Mouse (Mus musculus): ENCODE measurements around the gene Prtn3. TPM values are rescaled to one million over a fixed set of nuclear protein-coding genes. Genes with fewer than 3 reads are reported as not detected.

The Prtn3 gene
- polyA plus RNA-seq, 1 experiment from 2014 or later: 13.3 TPM

- DNase-seq (ENCODE audit: low spot score): no peak
- H3K4me3 ChIP-seq (ENCODE audit: low read depth, low read length): no peak overlapping the region
- 0 out of 2 replicates have a peak overlapping the region, but pooled peaks have one; percentile 12 for H3K27ac ChIP-seq (ENCODE audit: low read depth, low read length)
Observed at GRCm38 (mm10) chr10:79864351-79865188, 9.7 kb upstream of the Prtn3 start.

GRCm38 (mm10) chr10:79865189-79865601, 9.1 kb upstream of the Prtn3 start:
- no peak overlapping the region for H3K4me2 ChIP-seq (ENCODE audit: low read depth, low read length, severe bottlenecking)
- 0 out of 2 replicates have a peak overlapping the region, but pooled peaks have one; percentile 12 for H3K27ac ChIP-seq (ENCODE audit: low read depth, low read length)
- 70% methylated on average over 12 of the region's 12 CpGs for WGBS
- peak; percentile 31 for ATAC-seq (replicated peaks; ENCODE audit: low FRiP score)
- no peak overlapping the region for H3K4me3 ChIP-seq (ENCODE audit: low read depth, low read length)
- no peaks in the 10 kb centered on the region for H3K27me3 ChIP-seq (ENCODE audit: control insufficient read depth, insufficient read depth, low read length)
- H3K9ac ChIP-seq (ENCODE audit: low read length): no peak overlapping the region
- no peaks in the 10 kb centered on the region for H3K4me1 ChIP-seq (replicated peaks; ENCODE audit: control insufficient read depth, insufficient read depth, low read length)
- no peaks in the 10 kb centered on the region for H3K9me3 ChIP-seq (ENCODE audit: control insufficient read depth, low read length)
- DNase-seq (ENCODE audit: low spot score): no peak
- peaks cover 36% of the 10 kb centered on the region for H3K36me3 ChIP-seq (ENCODE audit: control insufficient read depth, insufficient read depth, low read length)

More at GRCm38 (mm10) chr10:79864351-79865188, 9.7 kb upstream of the Prtn3 start:
- 51% methylated on average over 10 of the region's 10 CpGs for WGBS
- ATAC-seq (replicated peaks; ENCODE audit: low FRiP score): 0 out of 2 replicates have a peak, but pooled peaks have one; percentile 8
- no peaks in the 10 kb centered on the region for H3K4me1 ChIP-seq (replicated peaks; ENCODE audit: control insufficient read depth, insufficient read depth, low read length)
- H3K9me3 ChIP-seq (ENCODE audit: control insufficient read depth, low read length): no peaks in the 10 kb centered on the region
- H3K4me2 ChIP-seq (ENCODE audit: low read depth, low read length, severe bottlenecking): no peak overlapping the region
- H3K36me3 ChIP-seq (ENCODE audit: control insufficient read depth, insufficient read depth, low read length): peaks cover 42% of the 10 kb centered on the region
- H3K27me3 ChIP-seq (ENCODE audit: control insufficient read depth, insufficient read depth, low read length): no peaks in the 10 kb centered on the region
- no peak overlapping the region for H3K9ac ChIP-seq (ENCODE audit: low read length)

DNA sequence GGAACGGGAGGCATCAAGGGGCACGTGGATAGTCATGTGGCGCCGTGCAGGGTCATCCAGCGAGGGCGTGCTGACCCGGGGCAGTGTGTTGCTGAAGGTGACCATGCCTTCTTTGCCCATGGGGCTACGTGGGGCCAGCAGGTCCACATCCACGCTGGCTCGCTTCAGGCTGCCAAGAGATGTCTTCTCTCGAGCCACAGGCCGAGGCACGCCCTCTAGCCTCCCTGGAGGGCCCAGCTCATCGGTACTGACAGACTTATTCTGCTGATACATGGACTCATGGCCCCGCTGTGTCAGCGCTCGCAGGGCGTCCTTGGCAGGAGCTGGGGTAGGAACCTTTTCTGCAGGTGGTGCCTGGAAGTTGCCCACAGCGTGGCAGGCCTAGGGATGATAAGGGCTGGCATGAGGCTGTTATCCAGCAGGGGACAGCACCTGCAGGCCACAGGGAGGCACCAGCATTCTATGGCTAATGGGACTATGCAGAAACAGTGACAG, 8.4 kb upstream of the Prtn3 start:
- H3K9me3 ChIP-seq (ENCODE audit: control insufficient read depth, low read length): no peaks in the 10 kb centered on the region
- no peak overlapping the region for H3K4me3 ChIP-seq (ENCODE audit: low read depth, low read length)
- DNase-seq (ENCODE audit: low spot score): no peak
- H3K4me1 ChIP-seq (replicated peaks; ENCODE audit: control insufficient read depth, insufficient read depth, low read length): no peaks in the 10 kb centered on the region
- H3K9ac ChIP-seq (ENCODE audit: low read length): no peak overlapping the region
- no peak overlapping the region for H3K4me2 ChIP-seq (ENCODE audit: low read depth, low read length, severe bottlenecking)
- 0 out of 2 replicates have a peak, but pooled peaks have one; percentile 10 for ATAC-seq (replicated peaks; ENCODE audit: low FRiP score)
- no peaks in the 10 kb centered on the region for H3K27me3 ChIP-seq (ENCODE audit: control insufficient read depth, insufficient read depth, low read length)
- H3K36me3 ChIP-seq (ENCODE audit: control insufficient read depth, insufficient read depth, low read length): peaks cover 29% of the 10 kb centered on the region
- no peak overlapping the region for H3K27ac ChIP-seq (ENCODE audit: low read depth, low read length)
- WGBS: 85% methylated on average over 19 of the region's 19 CpGs

GRCm38 (mm10) chr10:79866601-79867000, 7.7 kb upstream of the Prtn3 start:
- H3K36me3 ChIP-seq (ENCODE audit: control insufficient read depth, insufficient read depth, low read length): peaks cover 28% of the 10 kb centered on the region
- no peak overlapping the region for H3K27ac ChIP-seq (ENCODE audit: low read depth, low read length)
- ATAC-seq (replicated peaks; ENCODE audit: low FRiP score) (no peak), DNase-seq (ENCODE audit: low spot score) (no peak)
- WGBS: 86% methylated on average over 11 of the region's 11 CpGs
- no peaks in the 10 kb centered on the region for H3K27me3 ChIP-seq (ENCODE audit: control insufficient read depth, insufficient read depth, low read length)
- no peaks in the 10 kb centered on the region for H3K9me3 ChIP-seq (ENCODE audit: control insufficient read depth, low read length)
- no peaks in the 10 kb centered on the region; the same call in 1 of the 2 replicates for H3K4me1 ChIP-seq (replicated peaks; ENCODE audit: control insufficient read depth, insufficient read depth, low read length)
- H3K4me3 ChIP-seq (ENCODE audit: low read depth, low read length): no peak overlapping the region
- H3K4me2 ChIP-seq (ENCODE audit: low read depth, low read length, severe bottlenecking): no peak overlapping the region
- no peak overlapping the region for H3K9ac ChIP-seq (ENCODE audit: low read length)

DNA sequence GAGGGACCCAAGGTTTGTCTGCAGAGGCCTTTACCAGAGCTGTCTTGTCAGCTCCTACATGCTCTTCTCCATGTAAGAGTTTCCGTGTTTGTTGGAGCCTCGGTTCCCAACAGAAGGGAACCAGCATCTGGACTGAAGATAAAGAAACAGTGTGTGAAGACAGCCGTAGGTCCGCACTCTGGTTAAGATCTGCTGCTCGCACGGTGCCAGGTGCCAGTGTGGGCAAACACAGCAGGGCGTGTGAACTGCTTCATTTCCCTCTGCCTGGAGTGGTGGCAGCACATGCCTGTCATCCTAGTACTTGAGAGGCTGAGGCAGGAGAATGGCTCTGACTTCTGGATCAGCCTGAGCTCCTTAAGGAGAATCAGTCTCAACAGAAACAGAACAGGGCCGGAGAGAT, 2.4 kb upstream of the Prtn3 start:
- no peak overlapping the region for H3K27ac ChIP-seq (ENCODE audit: low read depth, low read length)
- peaks cover 4% of the 10 kb centered on the region for H3K36me3 ChIP-seq (ENCODE audit: control insufficient read depth, insufficient read depth, low read length)
- H3K4me3 ChIP-seq (ENCODE audit: low read depth, low read length): no peak overlapping the region
- H3K27me3 ChIP-seq (ENCODE audit: control insufficient read depth, insufficient read depth, low read length): no peaks in the 10 kb centered on the region
- ATAC-seq (replicated peaks; ENCODE audit: low FRiP score) (no peak), DNase-seq (ENCODE audit: low spot score) (no peak)
- no peak overlapping the region for H3K9ac ChIP-seq (ENCODE audit: low read length)
- peaks cover 10% of the 10 kb centered on the region; the same call in 1 of the 2 replicates for H3K4me1 ChIP-seq (replicated peaks; ENCODE audit: control insufficient read depth, insufficient read depth, low read length)
- 91% methylated on average over 8 of the region's 8 CpGs for WGBS
- H3K9me3 ChIP-seq (ENCODE audit: control insufficient read depth, low read length): no peaks in the 10 kb centered on the region
- no peak overlapping the region for H3K4me2 ChIP-seq (ENCODE audit: low read depth, low read length, severe bottlenecking)

DNA sequence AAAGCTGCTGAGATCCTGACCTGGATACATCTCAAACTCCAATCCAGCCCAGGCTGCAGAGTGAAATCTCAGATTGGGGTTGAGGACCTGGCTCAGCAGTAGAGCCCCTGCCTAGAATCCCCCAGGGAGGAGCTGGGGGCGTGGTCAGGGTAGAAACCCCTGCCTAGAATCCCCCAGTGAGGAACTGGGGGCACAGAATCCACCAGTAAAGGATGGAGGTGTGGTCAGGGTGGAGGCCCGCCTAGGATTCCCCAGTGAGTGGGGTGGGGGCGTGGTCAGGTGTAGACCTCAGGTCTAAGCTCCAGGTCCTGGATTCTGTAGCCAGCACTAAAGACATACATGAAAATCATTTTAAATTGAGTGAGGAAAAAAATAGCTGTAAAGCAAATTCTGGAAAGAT, 1.4 kb upstream of the Prtn3 start:
- 41% methylated on average over 3 of the region's 3 CpGs for WGBS
- Histone ChIP-seq H3K27ac (ENCODE audit: low read depth, low read length) (no peak overlapping the region), H3K27me3 (ENCODE audit: control insufficient read depth, insufficient read depth, low read length) (no peaks in the 10 kb centered on the region), H3K9ac (ENCODE audit: low read length) (peak overlapping the region; percentile 97), H3K4me2 (ENCODE audit: low read depth, low read length, severe bottlenecking) (peak overlapping the region; percentile 79), H3K36me3 (ENCODE audit: control insufficient read depth, insufficient read depth, low read length) (peaks cover 4% of the 10 kb centered on the region), H3K4me1 (replicated peaks; ENCODE audit: control insufficient read depth, insufficient read depth, low read length) (peaks cover 10% of the 10 kb centered on the region; the same call in 1 of the 2 replicates), H3K9me3 (ENCODE audit: control insufficient read depth, low read length) (no peaks in the 10 kb centered on the region), H3K4me3 (ENCODE audit: low read depth, low read length) (peak overlapping the region; percentile 78)
- ATAC-seq (replicated peaks; ENCODE audit: low FRiP score): no peak
- DNase-seq (ENCODE audit: low spot score): no peak

DNA sequence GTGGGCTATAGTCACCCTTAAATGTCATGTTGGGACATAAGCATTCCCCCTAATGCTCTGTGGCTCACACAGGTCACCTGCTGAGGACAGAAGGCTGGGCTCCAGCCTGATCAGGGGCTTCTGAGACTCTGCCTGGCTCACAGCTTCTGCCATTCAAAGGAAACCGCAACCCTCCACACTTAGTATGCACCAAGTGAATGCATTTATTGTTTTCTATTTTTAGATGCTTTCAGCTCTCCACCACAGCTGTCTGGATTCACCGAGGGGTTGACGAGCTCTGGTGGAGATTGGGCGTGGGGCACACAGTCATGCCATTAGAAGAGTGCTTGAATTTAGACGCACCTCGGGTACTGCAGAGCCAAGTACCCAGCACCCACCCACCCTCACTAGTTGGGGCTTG, 963 bp upstream of the Prtn3 start:
- Histone ChIP-seq H3K27me3 (ENCODE audit: control insufficient read depth, insufficient read depth, low read length) (no peaks in the 10 kb centered on the region), H3K36me3 (ENCODE audit: control insufficient read depth, insufficient read depth, low read length) (peaks cover 4% of the 10 kb centered on the region), H3K4me2 (ENCODE audit: low read depth, low read length, severe bottlenecking) (peak overlapping the region; percentile 79), H3K9me3 (ENCODE audit: control insufficient read depth, low read length) (no peaks in the 10 kb centered on the region), H3K4me3 (ENCODE audit: low read depth, low read length) (peak overlapping the region; percentile 78), H3K9ac (ENCODE audit: low read length) (peak overlapping the region; percentile 97), H3K27ac (ENCODE audit: low read depth, low read length) (0 out of 2 replicates have a peak overlapping the region, but pooled peaks have one; percentile 78), H3K4me1 (replicated peaks; ENCODE audit: control insufficient read depth, insufficient read depth, low read length) (peaks cover 10% of the 10 kb centered on the region; the same call in 1 of the 2 replicates)
- 10% methylated on average over 6 of the region's 6 CpGs for WGBS
- DNase-seq (ENCODE audit: low spot score) (no peak), ATAC-seq (replicated peaks; ENCODE audit: low FRiP score) (0 out of 2 replicates have a peak, but pooled peaks have one; percentile 5)

DNA sequence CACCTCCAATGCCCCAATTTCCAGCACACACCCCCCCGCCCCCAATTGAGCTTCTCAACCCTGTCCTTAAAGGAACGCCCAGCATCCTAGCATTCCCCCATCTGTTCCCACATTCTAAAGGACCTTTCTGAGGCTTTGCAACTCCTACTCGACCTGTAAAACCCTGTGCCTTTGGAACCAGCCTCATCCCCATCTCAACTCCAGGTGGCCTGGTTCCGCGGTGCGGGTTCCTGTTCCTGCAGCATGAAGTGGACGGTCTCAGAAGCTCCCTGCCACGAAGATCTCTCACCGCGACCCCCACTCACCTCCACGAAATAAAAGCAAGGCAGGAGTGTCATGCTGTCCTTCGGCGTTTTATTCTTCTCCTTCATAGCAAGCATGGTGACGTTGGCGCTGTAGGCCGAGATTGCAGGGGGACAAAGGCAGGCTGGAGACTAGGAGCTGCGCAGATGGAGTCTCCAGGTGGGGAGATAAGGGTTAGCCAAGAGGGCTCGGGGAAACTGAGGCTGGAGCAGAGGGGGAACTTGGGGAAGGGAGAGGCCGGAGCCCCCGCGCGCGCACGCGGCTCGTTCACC, 474 bp upstream of the Prtn3 start:
- peak; percentile 1 for ATAC-seq (replicated peaks; ENCODE audit: low FRiP score)
- WGBS: 1% methylated on average over 26 of the region's 26 CpGs
- no peaks in the 10 kb centered on the region for H3K27me3 ChIP-seq (ENCODE audit: control insufficient read depth, insufficient read depth, low read length)
- H3K4me1 ChIP-seq (replicated peaks; ENCODE audit: control insufficient read depth, insufficient read depth, low read length): peaks cover 10% of the 10 kb centered on the region; the same call in 1 of the 2 replicates
- peaks cover 4% of the 10 kb centered on the region for H3K36me3 ChIP-seq (ENCODE audit: control insufficient read depth, insufficient read depth, low read length)
- peak overlapping the region; percentile 78 for H3K27ac ChIP-seq (ENCODE audit: low read depth, low read length)
- peak overlapping the region; percentile 78 for H3K4me3 ChIP-seq (ENCODE audit: low read depth, low read length)
- no peaks in the 10 kb centered on the region for H3K9me3 ChIP-seq (ENCODE audit: control insufficient read depth, low read length)
- H3K4me2 ChIP-seq (ENCODE audit: low read depth, low read length, severe bottlenecking): peak overlapping the region; percentile 79
- H3K9ac ChIP-seq (ENCODE audit: low read length): peak overlapping the region; percentile 97
- DNase-seq (ENCODE audit: low spot score): no peak

Data from forebrain, embryonic 11.5 days (tissue).